Mouse (Mus musculus) megakaryocyte, embryonic 14.5 days (primary cell): ENCODE measurements at regions not wholly inside any gene's neighbourhood (a gene's known extent, or its start where the extent isn't known, plus 50 kb on each side); places are given as distances from the start of the nearest gene placed in this dataset.

Experiments
- FLI1 ChIP-seq: IDR thresholded peaks from 2 replicates; pipeline ENCODE4 v1.6.1; 2012; ENCODE audit warnings: low read length, inconsistent platforms, mixed read lengths
- GATA1 ChIP-seq: IDR thresholded peaks from 3 replicates; pipeline ENCODE4 v1.6.1; 2012; ENCODE audit warnings: mixed read lengths, low read length, inconsistent platforms, borderline replicate concordance

GRCm38 (mm10) chr11:111763081-111763480, 697.1 kb downstream of the Kcnj2 start:
- TF ChIP-seq GATA1 = no peak
- no peak for TF ChIP-seq FLI1
